Mouse (Mus musculus) thymus, postnatal 4 days (tissue): ENCODE measurements around the gene Aurkb.

Source experiments
- DNase-seq: peaks from one replicate; pipeline ENCODE4 v3.0.0; 2021

Gene Aurkb

DNA sequence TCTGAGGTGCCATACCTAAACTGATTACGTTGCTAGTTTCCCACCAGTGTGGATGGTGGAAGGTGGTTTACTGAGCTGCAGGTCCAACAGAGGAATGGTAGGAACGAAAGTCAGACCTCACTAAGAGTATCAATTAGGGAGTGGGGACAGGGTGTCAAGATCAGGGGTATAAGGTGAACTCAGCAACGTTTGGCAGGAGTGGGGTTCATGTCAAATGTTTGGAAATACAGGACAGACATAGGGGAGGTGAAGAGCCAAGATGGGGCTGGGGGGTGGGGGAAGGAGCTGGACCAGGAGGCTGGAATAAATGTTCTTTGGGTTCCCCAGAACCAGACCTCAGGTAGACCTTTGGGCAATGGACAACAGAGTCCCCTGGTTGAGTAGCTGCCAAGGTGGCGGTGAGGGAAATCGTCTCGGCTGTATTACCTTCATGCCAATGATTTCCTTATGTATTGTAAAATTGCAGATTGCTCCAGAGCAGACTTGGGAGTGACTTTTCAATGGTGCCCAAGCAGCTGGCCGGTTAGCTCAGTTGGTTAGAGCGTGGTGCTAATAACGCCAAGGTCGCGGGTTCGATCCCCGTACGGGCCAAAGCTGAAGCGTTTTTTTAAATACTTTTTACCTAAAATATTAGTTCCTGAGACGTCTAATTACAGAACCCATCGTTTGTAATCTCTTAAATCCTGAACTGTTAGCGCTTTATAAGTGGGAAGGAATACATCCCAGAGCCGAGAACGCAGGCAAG, 8.8 kb upstream of the Aurkb start:
- peak; percentile 85 for DNase-seq

DNA sequence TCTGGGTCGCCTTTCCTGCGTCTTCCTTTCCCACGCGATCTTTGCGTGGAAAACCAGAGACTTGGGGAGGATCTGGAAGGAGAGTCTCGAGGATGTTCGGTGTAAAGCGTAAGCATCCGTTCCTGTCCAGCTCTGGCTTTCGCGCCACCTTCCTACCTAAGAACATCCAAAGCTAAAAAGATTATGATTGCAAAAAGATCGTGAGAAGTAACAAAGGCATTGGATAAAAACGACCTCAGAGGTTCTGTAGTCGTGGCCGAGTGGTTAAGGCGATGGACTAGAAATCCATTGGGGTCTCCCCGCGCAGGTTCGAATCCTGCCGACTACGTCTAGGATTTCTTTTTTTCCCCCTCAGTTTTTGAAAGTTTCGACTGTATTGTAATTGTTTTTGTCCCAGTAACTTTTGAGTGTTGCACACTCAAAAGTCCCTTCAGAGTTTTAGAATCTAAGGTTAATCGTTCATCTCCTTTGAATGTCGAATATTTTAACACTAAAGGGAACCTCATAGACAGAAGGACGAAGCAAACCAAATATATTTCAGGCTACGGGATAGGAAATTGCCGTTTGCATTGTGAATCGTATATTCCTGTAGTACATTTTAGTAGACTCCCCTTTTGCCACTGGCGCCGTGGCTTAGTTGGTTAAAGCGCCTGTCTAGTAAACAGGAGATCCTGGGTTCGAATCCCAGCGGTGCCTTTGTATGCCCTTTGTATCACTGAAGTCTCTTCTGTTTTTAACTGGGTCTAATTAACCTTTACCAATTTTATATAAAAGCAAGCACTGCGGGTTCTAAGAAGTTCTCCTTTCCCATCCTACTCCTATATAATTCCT, 8.0 kb upstream of the Aurkb start:
- DNase-seq, result peak; percentile 86

DNA sequence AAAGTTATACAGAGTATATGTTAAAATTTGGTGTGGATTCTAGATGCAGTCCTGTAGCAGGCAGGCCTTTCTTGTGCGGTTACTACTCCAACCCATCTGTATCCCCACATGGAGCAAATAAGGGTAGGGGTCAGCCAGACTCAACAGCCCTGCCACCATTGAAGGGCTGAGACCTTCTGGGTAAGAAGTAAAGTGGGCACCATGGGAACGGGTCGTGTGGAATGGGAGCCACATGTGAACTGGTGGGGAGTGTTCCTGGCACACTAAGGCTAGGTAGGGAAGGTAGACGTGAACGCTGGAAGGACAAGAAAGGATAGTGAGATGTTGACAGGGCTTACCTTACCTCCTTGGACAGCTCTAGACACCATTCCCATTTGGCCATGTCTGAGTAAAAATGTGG, 7.3 kb upstream of the Aurkb start:
- DNase-seq, result no peak

DNA sequence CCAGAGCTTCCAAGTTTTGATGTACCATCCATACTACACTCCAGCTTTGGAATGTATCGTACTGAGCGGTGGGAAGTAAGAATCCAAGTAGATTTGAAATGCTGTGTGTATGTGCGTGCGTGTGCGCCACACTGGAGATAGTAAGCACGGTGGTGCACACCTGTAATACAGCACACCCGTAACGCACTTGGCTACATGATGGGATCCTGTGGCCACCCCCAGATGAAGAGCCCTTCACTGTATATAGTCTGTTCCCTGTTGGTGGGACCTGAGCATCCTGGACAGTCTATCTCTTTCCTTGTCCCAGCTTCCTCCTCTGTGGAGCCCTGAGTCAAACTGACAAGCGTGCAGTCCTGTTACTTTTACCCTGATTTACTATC, 938 bp downstream of the Aurkb start:
- DNase-seq, result no peak

DNA sequence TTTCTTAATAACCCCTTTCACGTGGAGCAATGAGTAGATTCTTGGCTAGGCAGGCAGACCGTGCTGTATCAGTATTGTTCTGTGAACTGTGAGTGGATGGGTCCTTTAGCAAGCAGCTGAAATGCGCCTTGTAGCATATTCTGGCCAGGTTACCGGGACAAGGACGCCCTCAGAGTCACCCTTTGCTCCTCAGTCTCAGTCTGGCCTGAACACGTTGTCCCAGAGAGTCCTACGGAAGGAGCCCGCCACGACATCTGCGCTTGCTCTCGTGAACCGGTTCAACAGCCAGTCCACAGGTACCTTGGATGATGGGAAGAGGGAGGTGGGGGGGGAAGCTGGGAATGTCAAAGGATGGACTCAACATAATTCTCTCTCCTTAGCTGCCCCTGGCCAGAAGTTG, 2.1 kb downstream of the Aurkb start:
- no peak for DNase-seq

DNA sequence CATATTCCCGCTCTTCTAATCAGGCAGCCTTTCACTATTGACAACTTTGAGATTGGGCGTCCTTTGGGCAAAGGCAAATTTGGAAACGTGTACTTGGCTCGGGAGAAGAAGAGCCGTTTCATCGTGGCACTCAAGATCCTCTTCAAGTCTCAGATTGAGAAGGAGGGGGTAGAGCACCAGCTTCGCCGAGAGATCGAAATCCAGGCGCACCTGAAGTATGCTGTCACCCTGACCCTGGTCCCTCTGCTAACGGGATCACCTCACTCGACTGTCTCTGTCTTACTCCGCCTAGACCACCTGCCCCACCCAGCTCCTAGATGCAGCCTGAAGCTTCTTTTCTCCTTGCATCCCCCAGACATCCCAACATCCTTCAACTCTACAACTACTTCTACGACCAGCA, 2.7 kb downstream of the Aurkb start:
- DNase-seq, result no peak

DNA sequence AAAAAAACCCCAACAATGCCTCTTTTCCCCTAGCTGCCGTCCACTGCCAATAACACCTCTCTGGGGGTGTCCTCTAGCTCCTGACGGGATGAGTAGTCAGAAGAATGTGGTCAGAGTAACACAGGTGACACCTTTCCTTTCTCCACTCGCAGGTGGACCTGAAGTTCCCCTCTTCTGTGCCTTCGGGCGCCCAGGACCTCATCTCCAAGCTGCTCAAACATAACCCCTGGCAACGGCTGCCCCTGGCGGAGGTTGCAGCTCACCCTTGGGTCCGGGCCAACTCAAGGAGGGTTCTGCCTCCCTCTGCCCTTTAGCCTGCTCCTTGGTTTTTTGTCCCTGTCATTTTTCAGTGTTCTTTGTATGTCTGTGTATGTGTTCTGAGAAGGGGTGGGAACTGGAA, 5.3 kb downstream of the Aurkb start:
- no peak for DNase-seq

DNA sequence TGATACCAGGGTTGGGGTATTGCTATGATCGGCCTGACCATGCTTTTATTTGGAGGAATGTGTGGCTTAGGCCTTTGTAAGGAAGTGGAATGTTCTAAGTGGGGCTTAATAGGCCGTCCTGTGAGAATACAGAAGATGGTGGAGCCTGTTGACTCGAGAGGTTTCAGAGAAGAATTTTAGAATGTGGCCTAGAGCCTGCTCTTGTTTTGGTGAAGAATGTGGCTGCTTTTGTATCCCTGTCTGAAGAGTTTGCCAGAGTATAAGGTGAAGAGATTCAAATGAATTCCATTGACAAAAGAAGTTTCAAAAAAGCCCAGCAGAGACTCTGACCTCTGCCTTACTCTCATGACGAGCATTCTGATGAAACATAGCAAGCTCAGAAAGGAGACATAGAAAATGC, 6.3 kb downstream of the Aurkb start:
- no peak for DNase-seq

DNA sequence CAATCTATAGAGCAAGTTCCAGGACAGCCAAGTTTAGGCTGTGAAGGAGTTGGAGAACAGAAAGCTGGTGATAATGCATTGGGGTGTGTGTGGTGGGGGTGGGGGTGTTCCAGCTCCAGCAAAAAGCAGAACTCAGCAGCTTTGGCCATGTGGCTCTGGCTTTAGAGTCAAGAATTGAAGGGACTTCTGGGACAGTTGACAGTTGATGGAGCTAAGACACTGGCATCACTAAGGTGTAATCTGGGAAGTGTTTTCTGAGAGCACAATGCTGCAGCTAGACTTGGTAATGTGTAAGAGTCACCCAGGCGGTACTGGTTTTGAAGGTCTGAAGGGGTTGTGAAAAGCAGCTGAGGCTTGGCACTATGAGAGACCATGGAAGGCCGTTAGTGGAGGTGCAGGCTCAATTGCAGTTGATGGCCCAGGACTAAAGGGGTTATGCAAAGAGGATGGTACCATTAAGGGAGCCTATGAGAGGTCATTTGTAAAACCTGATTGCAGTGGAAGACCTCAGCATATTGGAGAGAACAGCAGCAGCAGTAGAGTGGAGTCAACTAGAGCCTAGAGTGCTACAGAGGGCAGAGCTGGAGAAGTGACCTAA, 7.5 kb downstream of the Aurkb start:
- no peak for DNase-seq

DNA sequence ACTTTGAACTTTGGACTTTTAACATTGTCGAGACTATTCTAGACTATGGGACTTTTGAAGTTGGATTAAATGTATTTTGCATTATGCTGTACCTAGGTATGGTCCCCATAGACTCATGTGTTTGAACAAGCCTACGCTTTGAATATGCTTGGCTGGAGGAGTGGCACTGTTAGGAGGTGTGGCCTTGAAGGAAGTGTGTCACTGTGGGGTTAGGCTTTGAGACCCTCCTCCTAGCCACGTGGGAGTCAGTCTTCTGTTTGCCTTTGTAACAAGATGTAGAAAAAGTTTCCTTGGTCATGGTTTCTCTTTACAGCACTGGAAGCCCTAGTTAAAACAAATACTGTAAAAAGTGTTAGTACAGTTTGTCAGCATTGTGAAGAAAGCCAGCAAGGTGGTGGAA, 8.4 kb downstream of the Aurkb start:
- no peak for DNase-seq

DNA sequence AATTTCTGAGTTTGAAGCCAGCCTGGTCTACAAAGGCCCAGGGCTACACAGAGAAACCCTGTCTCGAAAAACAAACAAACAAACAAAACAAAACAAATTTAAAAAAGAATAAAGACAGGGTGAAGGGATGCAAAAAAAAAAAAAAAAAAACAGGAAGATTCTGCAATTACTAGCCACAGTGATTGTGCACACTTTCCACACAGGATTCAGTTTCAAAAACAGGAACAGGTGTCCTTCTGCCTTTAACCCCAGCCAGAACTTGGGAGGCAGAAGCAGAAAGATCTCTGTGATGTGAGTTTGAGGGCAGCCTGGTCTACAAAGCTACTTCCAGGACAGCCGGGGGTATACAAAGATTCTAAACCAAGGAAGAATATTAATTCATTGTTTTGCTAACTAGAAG, 12.8 kb downstream of the Aurkb start:
- DNase-seq, result no peak

DNA sequence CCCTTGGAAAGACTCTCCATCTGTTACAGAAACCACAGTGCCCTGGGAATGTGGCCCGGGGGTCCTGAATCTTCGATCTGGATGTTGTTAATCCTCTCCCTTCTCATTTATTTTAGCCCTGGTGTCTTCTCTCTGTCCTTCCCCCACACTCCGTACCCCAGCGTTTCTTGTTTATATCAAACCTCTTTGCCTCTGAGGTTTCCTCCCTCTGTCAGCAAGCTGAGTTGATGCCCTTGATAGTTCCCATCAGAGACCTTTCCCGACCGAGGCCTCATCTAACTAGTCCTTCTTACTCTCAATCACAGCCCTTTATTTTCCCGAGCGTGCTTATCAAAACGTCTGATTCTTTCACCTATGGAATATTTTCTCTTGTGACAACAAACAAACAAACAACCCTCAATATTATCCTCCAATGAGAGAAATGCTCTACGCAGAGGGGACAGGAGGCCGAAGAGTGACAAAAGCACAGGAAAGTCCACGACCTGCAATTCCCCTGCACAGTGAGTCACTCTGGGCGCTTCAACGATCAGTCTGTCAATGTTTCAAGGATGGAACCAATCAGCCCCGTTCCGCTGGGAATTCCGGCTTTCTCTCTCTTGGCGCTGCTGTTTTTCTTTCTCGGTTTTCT, 13.4 kb downstream of the Aurkb start:
- no peak for DNase-seq

DNA sequence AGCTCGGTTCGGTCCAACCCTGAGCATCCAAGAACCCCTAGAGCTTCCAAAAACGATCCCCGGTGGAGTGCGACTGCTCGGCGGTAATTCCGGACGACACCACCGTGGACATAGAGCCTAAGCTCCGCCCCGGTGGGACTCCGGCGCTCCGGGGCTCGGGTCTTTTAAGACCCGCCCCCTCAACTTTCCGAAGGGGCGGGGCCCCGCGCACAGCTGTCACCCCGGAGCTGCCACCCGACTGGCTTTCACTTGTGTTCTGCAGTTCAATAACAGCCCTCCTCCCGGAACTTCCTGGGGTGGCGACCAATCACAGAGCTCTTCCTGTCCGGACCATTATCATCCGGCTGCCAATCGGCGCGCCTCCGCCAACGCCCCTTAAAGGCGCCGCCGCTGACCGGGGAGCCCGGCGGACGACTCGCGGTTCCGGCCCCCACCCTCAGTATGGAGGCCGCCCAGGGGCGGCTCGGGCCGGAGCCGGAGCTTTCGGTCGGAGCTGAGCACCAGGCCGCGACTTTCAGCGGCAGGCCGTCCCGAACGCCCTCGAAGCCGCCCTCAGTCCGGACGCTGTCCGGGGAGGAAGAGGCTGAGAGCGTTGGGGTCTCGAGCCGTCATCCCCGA, 14.0 kb downstream of the Aurkb start, which contains the start of gene Borcs6:
TSS of gene Borcs6 (plus strand) at position 361 of the 618 bp plus-strand sequence.
- peak; percentile 94 for DNase-seq

DNA sequence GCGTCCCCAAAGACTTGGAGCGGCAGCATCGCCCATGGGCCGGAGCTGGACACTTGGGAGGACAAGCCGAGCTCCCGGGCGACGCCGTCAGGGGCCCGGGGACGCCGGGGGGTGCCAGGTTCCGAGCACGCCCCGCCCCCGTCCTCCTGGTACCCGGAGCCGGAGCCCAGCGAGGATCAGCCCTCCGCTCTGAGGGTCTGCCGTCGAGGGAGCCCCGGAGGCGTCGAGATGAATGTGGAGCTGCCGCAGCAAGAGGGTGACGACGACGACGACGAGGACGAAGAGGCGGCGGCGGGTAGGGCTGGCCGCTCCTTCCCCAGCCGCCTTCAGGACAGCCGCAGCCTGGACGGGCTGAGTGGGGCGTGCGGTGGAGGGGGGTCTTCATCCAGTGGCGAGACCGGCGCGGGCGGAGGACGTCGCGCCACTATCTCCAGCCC, 14.5 kb downstream of the Aurkb start:
- DNase-seq, result peak; percentile 81

DNA sequence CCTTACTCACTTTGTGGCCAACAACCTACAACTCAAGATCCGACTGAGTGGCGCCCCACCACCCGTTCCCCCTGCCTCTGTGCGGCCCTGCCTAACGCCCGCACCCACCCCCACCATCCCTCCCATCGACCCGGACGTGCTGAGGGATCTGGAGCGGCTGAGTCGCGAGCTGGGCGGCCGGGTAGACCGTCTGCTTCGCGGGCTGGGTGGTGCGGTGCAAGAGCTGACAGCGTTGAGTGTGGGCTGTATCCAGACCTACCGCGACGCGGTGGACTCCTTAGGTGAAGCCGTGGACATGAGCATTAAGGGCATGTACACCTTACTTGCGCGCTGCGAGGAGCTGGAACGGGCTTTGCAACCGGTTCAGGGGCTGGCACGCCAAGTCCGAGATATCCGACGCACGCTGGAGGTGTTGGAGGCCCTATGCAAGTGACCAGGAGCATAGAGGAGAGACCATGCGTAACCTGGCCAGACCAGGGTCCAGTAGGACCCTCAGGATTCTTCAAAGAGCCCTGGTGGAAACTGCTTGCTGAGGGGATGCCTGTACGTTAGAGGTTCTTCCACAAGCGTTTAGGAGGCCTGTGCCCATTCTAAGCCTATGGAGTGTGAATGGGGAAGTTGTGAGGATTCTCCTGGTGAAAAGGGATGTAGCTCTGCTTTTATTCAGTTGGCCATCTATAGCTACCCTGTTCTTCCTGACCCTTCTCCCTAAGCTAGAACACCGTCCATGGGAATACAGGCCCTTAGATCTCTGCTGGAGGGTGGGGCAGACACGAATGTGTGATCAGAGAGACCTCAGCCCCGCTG, 15.2 kb downstream of the Aurkb start:
- peak; percentile 61 for DNase-seq

DNA sequence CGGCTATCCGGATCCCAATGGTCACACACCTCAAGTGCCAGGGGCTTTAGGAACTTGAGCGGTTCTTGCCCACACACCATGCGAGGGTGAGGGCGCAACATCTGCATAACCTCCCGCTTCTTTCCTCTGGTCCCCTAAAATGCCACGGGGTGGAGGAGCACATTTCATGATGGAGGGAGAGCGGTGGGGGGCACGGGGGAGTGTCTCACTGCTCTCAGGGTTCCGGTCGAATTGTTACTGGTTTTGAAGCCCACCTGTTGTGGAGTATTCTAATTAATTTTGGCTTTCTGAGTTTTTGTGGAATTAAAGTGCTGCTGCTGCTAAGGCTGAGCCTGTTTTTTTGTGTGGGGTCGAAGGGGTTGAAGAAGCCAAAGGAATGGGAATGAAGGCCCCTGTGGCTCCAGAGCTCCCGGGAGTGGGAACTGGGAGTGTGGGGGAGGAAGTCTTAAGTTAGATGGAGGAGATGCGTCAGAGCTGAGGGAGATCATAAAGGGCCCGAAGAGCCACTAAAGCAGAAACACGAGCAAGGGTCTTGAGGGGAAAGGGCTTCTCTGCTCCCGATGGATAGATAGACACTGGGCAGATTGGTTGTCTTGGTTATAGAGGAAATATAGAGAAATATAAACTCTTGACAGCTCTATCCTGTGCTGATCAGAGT, 15.9 kb downstream of the Aurkb start:
- no peak for DNase-seq

DNA sequence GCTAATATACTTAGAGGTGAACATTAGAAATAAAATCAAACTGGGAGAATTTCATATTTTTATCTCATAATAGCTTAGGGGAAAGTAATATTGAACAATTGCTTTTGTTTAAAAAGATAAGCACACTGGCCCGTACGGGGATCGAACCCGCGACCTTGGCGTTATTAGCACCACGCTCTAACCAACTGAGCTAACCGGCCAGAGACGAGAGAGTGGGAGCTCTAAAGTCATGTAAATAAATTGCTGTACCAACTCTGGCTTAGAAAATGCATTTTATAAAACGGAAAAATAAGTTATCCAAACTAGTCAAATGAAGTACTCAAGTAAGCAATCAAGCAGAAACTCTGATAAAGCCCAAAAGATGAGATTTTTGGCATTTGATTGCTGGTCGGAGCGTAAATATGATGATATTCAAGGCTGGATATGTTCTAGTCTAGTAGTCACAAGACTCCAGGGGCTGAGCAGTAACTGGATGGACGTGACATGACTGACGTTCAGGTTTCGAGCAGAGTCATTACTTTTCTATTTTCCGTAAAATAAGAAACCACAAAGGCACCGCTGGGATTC, 16.8 kb downstream of the Aurkb start:
- peak; percentile 81 for DNase-seq

DNA sequence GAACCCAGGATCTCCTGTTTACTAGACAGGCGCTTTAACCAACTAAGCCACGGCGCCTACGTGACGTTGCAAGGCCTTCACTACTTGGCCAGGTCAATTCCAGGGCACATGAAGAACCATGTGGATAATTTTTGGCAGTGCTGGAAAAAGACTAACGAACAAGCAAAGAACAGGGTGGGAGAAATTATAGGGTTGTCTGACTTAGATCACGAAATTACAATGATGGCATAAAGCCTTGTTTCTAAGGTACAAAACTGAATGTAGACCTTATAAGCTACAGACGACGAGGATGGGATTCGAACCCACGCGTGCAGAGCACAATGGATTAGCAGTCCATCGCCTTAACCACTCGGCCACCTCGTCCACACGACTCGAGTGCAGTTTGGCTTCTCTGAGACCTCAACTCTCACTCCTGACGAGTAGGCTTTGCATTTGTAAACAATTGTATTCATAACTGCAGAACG, 17.3 kb downstream of the Aurkb start:
- DNase-seq, result peak; percentile 96

DNA sequence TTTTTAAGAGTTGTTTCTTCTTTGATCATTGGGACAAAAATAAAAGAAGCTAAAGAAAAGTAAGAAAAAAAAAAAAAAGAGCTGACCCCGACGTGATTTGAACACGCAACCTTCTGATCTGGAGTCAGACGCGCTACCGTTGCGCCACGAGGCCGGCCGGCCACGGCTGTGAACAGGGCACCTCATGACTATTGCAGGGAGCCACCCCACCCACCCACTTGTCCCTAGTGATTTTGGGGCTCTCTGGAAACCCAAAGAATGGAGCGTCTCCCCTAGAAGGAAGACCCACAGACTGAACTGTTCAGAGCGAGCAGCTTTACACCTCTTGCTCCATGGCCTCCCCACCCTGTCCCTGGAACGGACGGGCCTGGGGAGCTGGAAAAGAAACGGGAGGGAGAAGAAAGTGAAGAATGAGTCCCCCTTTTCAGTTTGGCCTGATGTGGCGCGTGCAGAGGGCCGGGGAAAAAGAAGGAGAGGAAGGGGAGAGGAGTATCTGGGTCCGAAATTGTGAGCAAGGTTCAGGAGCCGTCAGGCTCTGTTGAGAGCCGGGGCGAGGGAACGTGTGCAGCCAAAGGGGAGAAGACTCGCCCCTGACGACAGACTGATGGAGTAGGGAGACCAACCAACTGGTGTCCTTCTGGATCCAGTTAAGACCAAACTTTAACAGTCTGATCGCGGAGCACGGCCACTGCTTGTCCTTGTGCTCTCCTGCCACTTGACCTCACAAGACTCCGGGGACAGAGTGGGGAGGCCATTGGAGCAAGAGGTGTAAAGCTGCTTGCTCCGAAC, 18.2 kb downstream of the Aurkb start:
- peak; percentile 93 for DNase-seq
